In genomic region chr3:107411669-107412068, GRCm38 (mm10) we compare ENCODE assay signal across 16 mouse cellular contexts. TPM values are rescaled to one million over a fixed set of nuclear protein-coding genes. Genes with fewer than 3 reads are reported as not detected.
A peak's percentile ranks its signal among the peaks of the same experiment; 100 is the strongest.
DNase-seq lines count a peak whose midpoint lies in the region; ATAC-seq lines count a peak whose summit lies in the region.
"Had no signal": no experiment of that assay in that cellular context is flagged by ENCODE, and none has a peak within 500 bp of the region (broad histone marks: within the 10 kb centered on the region; RNA-seq: fewer than 3 reads in every experiment).

No protein-coding gene starts in this region.

- H3K9ac ChIP-seq in hindbrain, embryonic 13.5 days: peak overlapping the region; percentile 40; the same call in 1 of the 2 replicates
- no peak overlapping the region for H3K9ac ChIP-seq in neural tube, embryonic 14.5 days (replicated peaks; ENCODE audit: low read depth, low read length)
- H3K9ac ChIP-seq: liver, embryonic 13.5 days had no signal

- H3K27ac ChIP-seq in hindbrain, embryonic 13.5 days: peak overlapping the region; percentile 88
- peak overlapping the region; percentile 60 for H3K27ac ChIP-seq in neural tube, embryonic 14.5 days (ENCODE audit: low read depth, low read length)
- H3K27ac ChIP-seq: liver, embryonic 13.5 days; macrophage had no signal

- no peaks in the 10 kb centered on the region for H3K27me3 ChIP-seq in hindbrain, embryonic 13.5 days
- no peaks in the 10 kb centered on the region for H3K27me3 ChIP-seq in neural tube, embryonic 14.5 days (ENCODE audit: control insufficient read depth, insufficient read depth, low read length)
- H3K27me3 ChIP-seq: liver, embryonic 13.5 days had no signal

- peaks cover 26% of the 10 kb centered on the region for H3K4me1 ChIP-seq in hindbrain, embryonic 13.5 days (replicated peaks)
- 0 out of 2 replicates have a peak, but pooled peaks cover 11% of the 10 kb centered on the region for H3K4me1 ChIP-seq in neural tube, embryonic 14.5 days (ENCODE audit: control insufficient read depth, insufficient read depth, low read length)
- H3K4me1 ChIP-seq: liver, embryonic 13.5 days had no signal

- intact Hi-C loops in gastrocnemius, postnatal 14 days (cut with DNase I; ENCODE audit: low total_unique reads): no loop called here
- intact Hi-C loops in left cerebral cortex, postnatal 25 days (cut with DNase I): no loop called here
- intact Hi-C loops in left cerebral cortex, postnatal 36 days (cut with DNase I): loop anchor here (5.0 kb wide), 1 partner anchor 46 kb away; the partner anchor contains the start of gene Kcnc4

- DNase-seq in gastrocnemius, adult 18-20 months (ENCODE audit: low spot score): peak; percentile 4
- DNase-seq in gastrocnemius, postnatal 14 days: no peak
- DNase-seq in left cerebral cortex, postnatal 25 days (ENCODE audit: low spot score in 2 of 2): peak; percentile 47 to 49
- no peak for DNase-seq in left cerebral cortex, postnatal 36 days (ENCODE audit: low spot score in 2 of 2)
- DNase-seq in thymus, postnatal 4 days: no peak
- no peak for DNase-seq in retina, embryonic 14.5 days (ENCODE audit: low spot score)
- DNase-seq: adrenal gland, postnatal 10 days; cerebellum, postnatal 36 days; kidney, postnatal 36 days; liver, embryonic 13.5 days had no signal

- H3K4me2 ChIP-seq in hindbrain, embryonic 13.5 days: peak overlapping the region; percentile 9; the same call in 1 of the 2 replicates
- H3K4me2 ChIP-seq in neural tube, embryonic 14.5 days (ENCODE audit: low read depth, low read length): no peak overlapping the region
- H3K4me2 ChIP-seq: liver, embryonic 13.5 days had no signal

- H3K9me3 ChIP-seq in hindbrain, embryonic 13.5 days: no peaks in the 10 kb centered on the region
- H3K9me3 ChIP-seq in neural tube, embryonic 14.5 days (ENCODE audit: control insufficient read depth, low read length): no peaks in the 10 kb centered on the region
- H3K9me3 ChIP-seq: liver, embryonic 13.5 days had no signal

- H3K36me3 ChIP-seq in hindbrain, embryonic 13.5 days: no peaks in the 10 kb centered on the region
- no peaks in the 10 kb centered on the region for H3K36me3 ChIP-seq in neural tube, embryonic 14.5 days (ENCODE audit: control insufficient read depth, insufficient read depth, low read length)
- H3K36me3 ChIP-seq: liver, embryonic 13.5 days had no signal

- 17% methylated on average over 4 of the region's 4 CpGs for WGBS in hindbrain, embryonic 13.5 days
- WGBS in neural tube, embryonic 14.5 days: 17% methylated on average over 4 of the region's 4 CpGs

- H3K4me3 ChIP-seq in hindbrain, embryonic 13.5 days: no peak overlapping the region
- H3K4me3 ChIP-seq in neural tube, embryonic 14.5 days (ENCODE audit: low read depth, low read length): no peak overlapping the region
- H3K4me3 ChIP-seq: liver, embryonic 13.5 days had no signal

- ATAC-seq in hindbrain, embryonic 13.5 days (ENCODE audit: low FRiP score): peak; percentile 88
- peak; percentile 91 for ATAC-seq in neural tube, embryonic 14.5 days (ENCODE audit: low read depth)
- ATAC-seq: CD4-positive, CD25-positive, alpha-beta regulatory T cell, adult 4 months; inflammation-experienced regulatory T-cells, adult 6 months; Patski had no signal

RNA-seq across cellular contexts. Expression of gene Kcnc4, which starts 47.7 kb away (rescaled TPM):
- total RNA-seq in gastrocnemius, adult 18-20 months (2021): 10 to 100 TPM; 53.1 to 95.8 TPM
- 10 to 100 TPM; 49.3 to 51.9 TPM for total RNA-seq in gastrocnemius, postnatal 14 days (2021)
- 10 to 100 TPM; 62.5 to 66.4 TPM for total RNA-seq in left cerebral cortex, postnatal 25 days (2021)
- total RNA-seq in left cerebral cortex, postnatal 36 days (2021): 10 to 100 TPM; 65.5 to 73.0 TPM
- polyA plus RNA-seq in hindbrain, embryonic 13.5 days (2015; fragmentation: Nextera tagmentation; extraction: Ambion mirVana): 2.1 and 2.3 TPM in 2 replicates
- polyA plus RNA-seq in neural tube, embryonic 14.5 days (2014; fragmentation: Nextera tagmentation; extraction: Ambion mirVana): 6.2 and 7.7 TPM in 2 replicates
- polyA plus RNA-seq: CD4-positive, CD25-positive, alpha-beta regulatory T cell, adult 4 months; inflammation-experienced regulatory T-cells, adult 6 months; liver, embryonic 13.5 days; macrophage; Patski had no signal

Comparison
In these comparisons a context has a peak if more than half of its experiments do, and no peak if none do; other contexts are left out.
1. DNase-seq: peak in gastrocnemius, adult 18-20 months (single experiment) and left cerebral cortex, postnatal 25 days (2 of 2); none in gastrocnemius, postnatal 14 days (single experiment), left cerebral cortex, postnatal 36 days (0 of 2), thymus, postnatal 4 days (single experiment) and retina, embryonic 14.5 days (single experiment).